Mouse (Mus musculus): Measurements from ENCODE around the gene Usmg5.
A peak's percentile ranks its signal among the peaks of the same experiment; 100 is the strongest.
"Not testable (repeated sequence)": the region's sequence is repeated elsewhere in the genome, so short reads cannot be mapped to it uniquely, and the experiment has no call there.

Gene Usmg5

GRCm38 (mm10) chr19:47090550-47091156 is at the start of gene Usmg5, which contains the start of gene Pdcd11:
Gene Usmg5 (minus strand): TSS chr19:47090647.
Gene Pdcd11 (plus strand): TSS chr19:47090768.
- peak; percentile 96 for DNase-seq

- DNase-seq, result not testable (repeated sequence)
Observed at GRCm38 (mm10) chr19:47139611-47140010, 49.2 kb upstream of the Usmg5 start.

GRCm38 (mm10) chr19:47137771-47138421 is 47.4 kb upstream of the Usmg5 start, which contains the start of gene Calhm2:
Gene Calhm2 (minus strand): TSS chr19:47138294.
- DNase-seq, result peak; percentile 64

- peak; percentile 33 for DNase-seq
Observed at GRCm38 (mm10) chr19:47137051-47137581, 46.7 kb upstream of the Usmg5 start.

- no peak for DNase-seq
Observed at GRCm38 (mm10) chr19:47136170-47136569, 45.7 kb upstream of the Usmg5 start.

GRCm38 (mm10) chr19:47135568-47135967 is 45.1 kb upstream of the Usmg5 start:
- no peak for DNase-seq

GRCm38 (mm10) chr19:47133161-47133560 is 42.7 kb upstream of the Usmg5 start:
- DNase-seq, result no peak

- no peak for DNase-seq
Observed at GRCm38 (mm10) chr19:47130551-47131125, 40.2 kb upstream of the Usmg5 start.

GRCm38 (mm10) chr19:47128835-47129234 is 38.4 kb upstream of the Usmg5 start:
- no peak for DNase-seq

- DNase-seq, result no peak
Observed at GRCm38 (mm10) chr19:47128164-47128563, 37.7 kb upstream of the Usmg5 start.

- DNase-seq, result peak; percentile 54
Observed at GRCm38 (mm10) chr19:47122802-47123201, 32.4 kb upstream of the Usmg5 start.

GRCm38 (mm10) chr19:47121054-47121453 is 30.6 kb upstream of the Usmg5 start:
- peak; percentile 21 for DNase-seq

- DNase-seq, result no peak
Observed at GRCm38 (mm10) chr19:47118634-47119033, 28.2 kb upstream of the Usmg5 start.

- DNase-seq, result no peak
Observed at GRCm38 (mm10) chr19:47104641-47105271, 14.3 kb upstream of the Usmg5 start.

- no peak for DNase-seq
Observed at GRCm38 (mm10) chr19:47101080-47101479, 10.6 kb upstream of the Usmg5 start.

GRCm38 (mm10) chr19:47089718-47090525 is 525 bp downstream of the Usmg5 start:
- DNase-seq, result no peak

- DNase-seq, result no peak
Observed at GRCm38 (mm10) chr19:47088226-47088625, 2.2 kb downstream of the Usmg5 start.

GRCm38 (mm10) chr19:47067924-47068611 is 22.4 kb downstream of the Usmg5 start:
- peak; percentile 91 for DNase-seq

GRCm38 (mm10) chr19:47067096-47067882 is 23.2 kb downstream of the Usmg5 start, which contains the start of gene Taf5:
Gene Taf5 (plus strand): TSS chr19:47067746.
- DNase-seq, result peak; percentile 98

GRCm38 (mm10) chr19:47065860-47066259 is 24.6 kb downstream of the Usmg5 start:
- DNase-seq, result no peak

GRCm38 (mm10) chr19:47057684-47058083 is 32.8 kb downstream of the Usmg5 start:
- DNase-seq, result no peak
